Mouse (Mus musculus): Measurements from ENCODE around the gene Plin2.
"Not testable (repeated sequence)": the region's sequence is repeated elsewhere in the genome, so short reads cannot be mapped to it uniquely, and the experiment has no call there.

GRCm38 (mm10) chr4:86669241-86669753 lies 563 bp downstream of the Plin2 start:
- not testable (repeated sequence) for TF ChIP-seq CTCF (IDR thresholded peaks at IDR 0.05; ENCODE audit: control insufficient read depth, insufficient read depth, low read length); POLR2A (IDR thresholded peaks at IDR 0.05; ENCODE audit: borderline replicate concordance, control insufficient read depth, low read depth, low read length)
